Mouse (Mus musculus): ENCODE measurements around the gene Cdh22.

Cdh22 gene

DNA sequence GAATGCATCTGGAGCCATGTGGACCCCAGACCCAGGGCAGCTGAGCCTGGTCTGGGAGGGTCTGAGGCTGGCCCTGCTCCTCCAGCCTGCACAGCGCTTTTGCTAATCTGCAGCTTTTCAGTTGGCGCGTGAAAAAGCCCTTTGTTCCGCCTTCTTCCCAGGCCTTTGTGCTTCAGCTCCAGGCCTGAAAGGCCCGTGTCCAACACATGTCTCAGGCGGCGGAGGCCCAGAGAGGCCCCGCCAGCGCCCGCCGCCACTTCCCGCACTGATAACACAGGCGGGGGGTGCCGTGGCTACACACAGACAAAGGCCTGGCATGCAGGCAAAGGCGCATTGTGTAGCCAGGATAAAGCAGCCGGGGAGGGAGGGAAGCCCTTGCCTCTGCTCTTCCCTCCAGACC lies 98.6 kb downstream of the Cdh22 start:
- CTCF ChIA-PET: no interaction called here
- POLR2A ChIA-PET: interaction anchor here in 3 of 4 experiments (0.6 to 1.5 kb wide), 4 partner anchors 10 to 26 kb away, joined by 3 to 8 read pairs (median 4); no protein-coding TSS in a partner anchor

DNA sequence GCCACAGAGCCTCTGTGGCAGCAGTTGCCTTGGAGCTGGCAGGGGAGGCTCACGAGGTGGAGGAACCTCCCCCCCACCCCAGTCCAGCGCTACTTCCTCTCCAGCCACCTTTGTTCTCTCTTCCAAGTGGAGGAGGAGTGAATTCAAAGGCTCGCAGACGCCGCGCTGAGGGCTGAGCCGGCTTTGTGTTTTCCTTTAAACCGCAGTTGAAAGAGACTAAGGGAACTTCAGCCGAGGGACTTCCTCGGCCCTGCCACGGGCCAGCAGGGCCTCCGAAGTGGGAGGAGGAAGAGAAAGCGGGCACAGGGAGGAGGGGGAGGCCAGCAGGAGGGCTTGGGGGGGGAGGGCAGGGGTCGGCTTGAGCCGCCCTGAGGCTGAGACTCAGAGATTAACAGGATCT lies 101.1 kb downstream of the Cdh22 start:
- CTCF ChIA-PET: no interaction called here
- POLR2A ChIA-PET: interaction anchor here in 2 of 4 experiments (1.2 to 2.0 kb wide), 6 partner anchors 9 to 101 kb away, joined by 3 to 6 read pairs (median 4); no protein-coding TSS in a partner anchor

GRCm38 (mm10) chr2:165131428-165131827 lies 103.2 kb downstream of the Cdh22 start:
- POLR2A ChIA-PET: interaction anchor here in 2 of 4 experiments (0.7 to 2.8 kb wide), 2 partner anchors 10 to 598 kb away, joined by 5 to 11 read pairs; no protein-coding TSS in a partner anchor
- CTCF ChIA-PET: interaction anchor here in 1 of 4 experiments (0.5 kb wide), 1 partner anchor 57 kb away, joined by 4 read pairs; no protein-coding TSS in a partner anchor

DNA sequence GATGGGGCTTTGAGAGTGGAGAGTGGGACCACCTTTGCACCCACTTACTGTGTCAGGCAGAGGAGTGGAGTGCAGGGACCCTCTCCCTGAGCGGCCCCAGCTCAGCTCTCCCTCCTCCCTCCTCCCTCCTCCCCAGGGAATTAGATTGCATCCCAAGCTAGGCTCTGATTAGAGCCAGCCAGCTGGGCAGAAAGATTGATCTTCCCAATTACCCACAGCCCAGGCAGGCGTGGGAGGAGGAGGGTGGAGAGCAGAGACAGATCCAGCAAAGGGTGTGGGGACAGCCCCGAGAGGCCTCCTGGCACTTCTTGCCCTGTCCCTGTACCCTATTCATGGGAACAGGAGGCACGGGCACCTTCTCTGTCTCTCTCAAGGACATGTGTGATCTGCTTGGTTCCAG lies 105.5 kb downstream of the Cdh22 start:
- ChIA-PET POLR2A (no interaction called here), CTCF (interaction anchor here in 2 of 4 experiments (0.5 to 1.0 kb wide), 2 partner anchors 12 to 18 kb away, joined by 3 read pairs; no protein-coding TSS in a partner anchor)

DNA sequence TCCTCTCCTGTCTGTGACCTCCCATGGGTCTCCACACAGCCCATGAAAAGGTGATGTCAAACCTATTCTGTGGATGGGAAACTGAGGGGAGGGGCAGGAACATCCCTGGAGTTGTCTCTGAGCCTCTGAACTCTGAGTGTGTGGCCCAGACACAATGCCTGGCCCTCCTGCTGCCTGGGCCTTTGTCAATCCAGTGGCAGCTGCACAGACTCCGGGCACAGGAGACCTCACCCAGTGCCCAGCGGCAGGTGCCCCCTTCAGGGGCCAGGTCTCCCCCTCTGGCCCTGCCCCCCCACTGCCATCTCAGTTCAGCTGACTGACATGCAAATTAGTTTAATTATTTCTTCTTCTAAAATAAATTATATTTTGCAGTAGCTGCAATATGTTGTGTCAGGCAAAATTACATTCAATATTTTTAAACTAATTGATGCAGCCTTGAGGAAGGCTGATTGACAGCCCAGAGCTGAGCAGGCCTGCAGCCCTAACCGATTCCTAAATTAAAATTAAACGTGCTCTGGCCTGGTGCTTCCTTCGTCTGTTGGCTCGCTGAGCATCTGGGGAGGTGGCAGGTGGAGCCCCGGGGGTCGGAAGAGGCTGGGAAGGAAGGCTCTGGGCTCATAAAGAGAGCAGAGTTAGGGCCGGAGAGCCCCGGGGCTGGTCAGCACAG lies 107.6 kb downstream of the Cdh22 start:
- POLR2A ChIA-PET: interaction anchor here in 1 of 4 experiments (1.6 kb wide), 1 partner anchor 9 kb away, joined by 4 read pairs; no protein-coding TSS in a partner anchor

GRCm38 (mm10) chr2:165121206-165121840 lies 113.3 kb downstream of the Cdh22 start:
- ChIA-PET CTCF (interaction anchor here in 2 of 4 experiments (0.6 to 1.9 kb wide), 2 partner anchors 9 to 19 kb away, joined by 3 to 4 read pairs; no protein-coding TSS in a partner anchor), POLR2A (interaction anchor here in 2 of 4 experiments (0.6 to 1.2 kb wide), 2 partner anchors 12 to 703 kb away, joined by 3 to 6 read pairs; no protein-coding TSS in a partner anchor)

More for the DNA sequence above, 107.6 kb downstream of the Cdh22 start:
- CTCF ChIA-PET: no interaction called here

- POLR2A ChIA-PET: interaction anchor here in 2 of 4 experiments (0.6 to 1.2 kb wide), 2 partner anchors 13 to 704 kb away, joined by 3 to 6 read pairs; no protein-coding TSS in a partner anchor
- CTCF ChIA-PET: interaction anchor here in 2 of 4 experiments (0.6 to 1.9 kb wide), 2 partner anchors 8 to 20 kb away, joined by 3 to 4 read pairs; no protein-coding TSS in a partner anchor
Measured at GRCm38 (mm10) chr2:165120765-165121164, 113.9 kb downstream of the Cdh22 start.

GRCm38 (mm10) chr2:165113733-165114132 lies 120.9 kb downstream of the Cdh22 start:
- ChIA-PET POLR2A (interaction anchor here in 2 of 4 experiments (0.6 to 2.9 kb wide), 7 partner anchors 9 to 687 kb away, joined by 3 to 8 read pairs (median 3); partner anchors contain the start of genes Acot8 (in 1 of the 2), Slc12a5 (in 1 of the 2) and Zswim3 (in 1 of the 2)), CTCF (interaction anchor here in 2 of 4 experiments (0.6 to 2.3 kb wide), 4 partner anchors 40 to 156 kb away, joined by 3 to 10 read pairs (median 4); partner anchors contain the start of gene Slc12a5 (in 1 of the 2))

GRCm38 (mm10) chr2:165112149-165112548 lies 122.5 kb downstream of the Cdh22 start:
- POLR2A ChIA-PET: interaction anchor here (0.6 to 2.9 kb wide), 9 partner anchors 11 to 791 kb away, joined by 3 to 8 read pairs (median 3); partner anchors contain the start of genes Acot8 (in 1 of the 4) and Zswim3 (in 1 of the 4)
- CTCF ChIA-PET: interaction anchor here (0.5 to 2.3 kb wide), 35 partner anchors 9 to 797 kb away, joined by 3 to 12 read pairs (median 4); partner anchors contain the start of genes Slc12a5 (in 1 of the 4) and Slc35c2 (in 1 of the 4)

- POLR2A ChIA-PET: no interaction called here
Measured at GRCm38 (mm10) chr2:165106585-165106984, 128.1 kb downstream of the Cdh22 start.

DNA sequence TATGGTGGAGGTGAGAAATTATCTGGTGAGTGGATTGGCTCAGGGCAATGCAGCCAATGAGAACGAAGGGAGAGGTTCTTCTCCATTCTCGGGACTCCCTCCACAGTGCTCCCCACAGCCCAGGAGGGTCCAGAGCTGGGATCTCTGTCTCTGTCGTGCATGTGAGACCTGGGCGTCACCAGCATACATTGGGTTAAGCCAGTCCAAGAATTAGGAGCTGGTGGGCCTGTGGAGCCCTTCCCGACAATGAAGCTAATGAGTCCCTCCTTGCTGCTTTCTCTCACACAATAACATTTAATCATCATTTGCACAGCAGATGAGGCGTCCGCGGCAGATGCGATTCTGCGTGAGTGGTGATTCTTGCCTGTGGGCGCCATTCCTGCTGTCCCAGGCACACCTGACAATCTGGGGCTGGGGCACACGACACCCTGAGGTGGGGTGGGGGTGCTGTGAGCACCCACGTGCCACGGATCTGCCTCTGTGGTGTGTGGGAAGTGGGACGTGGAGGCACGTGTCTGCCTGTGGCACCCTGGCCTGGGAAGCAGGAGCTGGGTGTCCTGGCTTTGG lies 129.1 kb downstream of the Cdh22 start:
- ChIA-PET POLR2A (interaction anchor here in 3 of 4 experiments (0.6 to 0.7 kb wide), 3 partner anchors 8 to 45 kb away, joined by 3 read pairs; no protein-coding TSS in a partner anchor), CTCF (no interaction called here)

More at GRCm38 (mm10) chr2:165106585-165106984, 128.1 kb downstream of the Cdh22 start:
- CTCF ChIA-PET: interaction anchor here in 1 of 4 experiments (0.5 kb wide), 1 partner anchor 927 kb away, joined by 3 read pairs; no protein-coding TSS in a partner anchor

GRCm38 (mm10) chr2:165102920-165103319 lies 131.7 kb downstream of the Cdh22 start:
- ChIA-PET POLR2A (no interaction called here), CTCF (interaction anchor here in 1 of 4 experiments (0.6 to 0.7 kb wide), 2 partner anchors 9 to 106 kb away, joined by 3 to 6 read pairs; no protein-coding TSS in a partner anchor)

DNA sequence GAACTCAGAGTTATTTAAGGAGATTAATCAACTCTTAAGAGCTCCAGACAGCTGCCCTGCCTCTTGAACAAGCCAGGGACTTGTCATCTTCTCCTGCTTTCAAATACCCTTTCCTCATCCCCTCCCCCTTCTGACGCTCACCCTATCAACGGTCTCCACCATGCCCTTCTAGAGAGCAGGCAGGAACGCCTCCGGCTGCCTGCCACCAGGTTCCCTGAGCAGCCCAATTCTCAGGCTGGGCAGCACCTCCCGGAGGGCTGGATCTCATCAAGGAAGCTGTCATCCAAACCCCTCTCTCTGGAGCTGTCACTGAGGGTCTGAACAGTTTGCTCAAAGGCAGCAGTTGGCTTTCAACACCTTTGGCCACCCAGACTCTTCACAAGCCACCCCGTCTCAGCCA lies 133.9 kb downstream of the Cdh22 start:
- ChIA-PET POLR2A (interaction anchor here in 2 of 4 experiments (0.6 to 0.7 kb wide), 2 partner anchors 11 to 442 kb away, joined by 3 read pairs; no protein-coding TSS in a partner anchor), CTCF (interaction anchor here in 1 of 4 experiments (1.5 kb wide), 1 partner anchor 307 kb away, joined by 3 read pairs; no protein-coding TSS in a partner anchor)

- ChIA-PET CTCF (interaction anchor here in 2 of 4 experiments (1.0 kb wide), 3 partner anchors 13 to 238 kb away, joined by 3 read pairs; no protein-coding TSS in a partner anchor), POLR2A (interaction anchor here in 1 of 4 experiments (0.6 kb wide), 2 partner anchors 121 to 1264 kb away, joined by 3 read pairs; no protein-coding TSS in a partner anchor)
Measured at GRCm38 (mm10) chr2:165098861-165099260, 135.8 kb downstream of the Cdh22 start.

DNA sequence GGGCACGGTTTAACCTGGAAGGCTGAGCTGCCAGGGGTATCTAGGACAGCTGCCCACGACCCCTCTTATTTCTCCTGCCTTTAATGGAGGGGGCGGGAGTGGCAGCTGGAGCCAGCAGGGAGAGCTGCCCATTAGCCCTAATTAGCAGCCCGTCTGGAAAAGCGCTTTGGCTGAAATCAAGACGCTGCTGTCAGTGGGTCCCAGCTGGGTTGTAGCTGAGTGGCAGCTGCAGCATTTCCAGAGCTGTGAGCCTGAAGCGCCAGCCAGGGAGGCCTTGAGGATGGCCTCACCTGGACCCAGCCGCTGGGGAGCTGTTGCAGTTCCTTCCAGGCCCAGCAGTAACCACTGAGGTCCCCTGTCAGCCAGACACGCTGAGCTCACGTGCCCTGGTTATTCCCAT lies 138.3 kb downstream of the Cdh22 start:
- CTCF ChIA-PET: interaction anchor here in 2 of 4 experiments (1.0 to 1.3 kb wide), 3 partner anchors 21 to 241 kb away, joined by 3 to 6 read pairs (median 4); no protein-coding TSS in a partner anchor
- POLR2A ChIA-PET: interaction anchor here in 3 of 4 experiments (0.6 to 1.5 kb wide), 6 partner anchors 19 to 467 kb away, joined by 3 read pairs; no protein-coding TSS in a partner anchor

DNA sequence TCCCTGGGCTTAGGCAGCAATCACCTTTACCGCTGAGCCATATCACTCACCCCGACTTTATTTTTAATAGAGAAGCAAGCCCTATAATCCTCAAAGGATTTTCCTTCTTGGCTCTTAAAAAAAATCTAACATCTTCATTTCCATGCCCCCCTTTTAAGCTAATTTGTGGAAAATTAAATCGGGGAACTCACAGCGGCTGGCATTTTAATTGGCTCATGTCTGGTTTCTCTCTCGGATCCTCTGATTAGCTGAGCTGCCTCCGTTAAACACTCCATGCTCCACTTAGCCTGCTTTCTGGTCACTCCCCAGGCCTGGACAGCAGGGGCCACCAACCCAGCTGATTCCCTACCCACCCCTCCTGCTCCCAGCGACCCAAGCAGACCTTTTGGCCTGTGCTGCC lies 142.3 kb downstream of the Cdh22 start:
- ChIA-PET POLR2A (interaction anchor here in 1 of 4 experiments (0.5 to 0.7 kb wide), 3 partner anchors 95 to 235 kb away, joined by 3 read pairs; no protein-coding TSS in a partner anchor), CTCF (interaction anchor here in 1 of 4 experiments (1.3 kb wide), 1 partner anchor 20 kb away, joined by 3 read pairs; no protein-coding TSS in a partner anchor)

- CTCF ChIA-PET: interaction anchor here in 2 of 4 experiments (0.7 to 1.3 kb wide), 2 partner anchors 21 to 190 kb away, joined by 3 read pairs; no protein-coding TSS in a partner anchor
- POLR2A ChIA-PET: interaction anchor here in 2 of 4 experiments (0.6 to 0.7 kb wide), 4 partner anchors 10 to 236 kb away, joined by 3 read pairs; no protein-coding TSS in a partner anchor
Measured at GRCm38 (mm10) chr2:165091433-165091965, 143.2 kb downstream of the Cdh22 start.
